In genomic region chr11:34000416-34000815, GRCm38 (mm10) we compare ENCODE assay signal across 27 mouse cellular contexts. TPM values are rescaled to one million over a fixed set of nuclear protein-coding genes. Genes with fewer than 3 reads are reported as not detected.
DNase-seq lines count a peak whose midpoint lies in the region; ATAC-seq and TF ChIP-seq lines count a peak whose summit lies in the region.
"Had no signal": no experiment of that assay in that cellular context is flagged by ENCODE, and none has a peak within 500 bp of the region (broad histone marks: within the 10 kb centered on the region; RNA-seq: fewer than 3 reads in every experiment).

No protein-coding gene starts in this region.

- H3K9me3 ChIP-seq in G1E (replicated peaks): peaks cover 5% of the 10 kb centered on the region
- H3K9me3 ChIP-seq: forebrain, embryonic 10.5 days; hindbrain, embryonic 10.5 days; hindbrain, embryonic 13.5 days had no signal

- H3K4me3 ChIP-seq in G1E (ENCODE audit: low read depth, low read length): no peak overlapping the region
- H3K4me3 ChIP-seq: forebrain, embryonic 10.5 days; hindbrain, embryonic 10.5 days; hindbrain, embryonic 13.5 days had no signal

- TF ChIP-seq CTCF in G1E (IDR thresholded peaks at IDR 0.05; ENCODE audit: low read depth, low read length): no peak

- H3K4me1 ChIP-seq in G1E (ENCODE audit: insufficient read depth, low read depth, low read length): peaks cover 24% of the 10 kb centered on the region
- H3K4me1 ChIP-seq: forebrain, embryonic 10.5 days had no signal

- ATAC-seq in G1E (ENCODE audit: extremely low read depth, insufficient number of reproducible peaks, low FRiP score, poor library complexity, severe bottlenecking): peak; percentile 25; the same call in 1 of the 2 replicates
- ATAC-seq in hematopoietic stem cell, adult 5-6 weeks (replicated peaks in 1 of 2; ENCODE audit: insufficient read depth in 1 of 2, low FRiP score in 2 of 2, low TSS enrichment in 1 of 2, low read depth in 1 of 2, poor library complexity in 2 of 2, severe bottlenecking in 2 of 2): peak; percentile 22 to 48; a peak in 2 of 4 replicates
- ATAC-seq: activated CD4-positive, CD25-positive, alpha-beta regulatory T cell, adult 4 months; forebrain, embryonic 14.5 days; forebrain, postnatal 0 days; hindbrain, embryonic 16.5 days; inflammation-experienced regulatory T-cells, adult 6 months; intestine, embryonic 16.5 days had no signal

- peaks cover 16% of the 10 kb centered on the region for H3K27me3 ChIP-seq in G1E (ENCODE audit: insufficient read depth, low read length)
- H3K27me3 ChIP-seq: CH12.LX; hindbrain, embryonic 13.5 days had no signal

- peak; percentile 12 for DNase-seq in testis, postnatal 10 days (ENCODE audit: low spot score)
- no peak for DNase-seq in testis, postnatal 14 days (ENCODE audit: low spot score)
- DNase-seq in 416B (ENCODE audit: low read depth) (peak; percentile 59), G1E (ENCODE audit: low spot score) (no peak)
- DNase-seq in right cerebral cortex, postnatal 25 days: no peak
- DNase-seq in frontal cortex, postnatal 36 days (ENCODE audit: low spot score in 2 of 2): no peak
- DNase-seq in B cell, adult 2 months: no peak
- DNase-seq: adrenal gland, adult 8-10 months; adrenal gland, postnatal 25 days; cerebellum, adult 11-12 months; cerebellum, adult 8-10 months; cerebellum, postnatal 10 days; cerebellum, postnatal 36 days; forebrain, postnatal 0 days; gastrocnemius, postnatal 25 days had no signal

- no peaks in the 10 kb centered on the region for H3K36me3 ChIP-seq in G1E (replicated peaks)
- H3K36me3 ChIP-seq: forebrain, embryonic 10.5 days; hindbrain, embryonic 10.5 days; hindbrain, embryonic 13.5 days had no signal

RNA-seq across cellular contexts. Expression of gene Kcnip1, which starts 7.5 kb away (rescaled TPM):
- total RNA-seq in G1E (2014; fragmentation: Nextera tagmentation): not detected in 2 replicates
- total RNA-seq in G1E (2017): 0.06 and 0.27 TPM in 2 replicates
- not detected in 2 replicates for polyA plus RNA-seq in G1E (2012)
- not detected in 2 replicates for total RNA-seq in hematopoietic stem cell, adult 5-6 weeks (2017)
- total RNA-seq: gastrocnemius, adult 8-10 months; gastrocnemius, postnatal 25 days; heart, postnatal 25 days had no signal
- polyA plus RNA-seq: activated CD4-positive, CD25-positive, alpha-beta regulatory T cell, adult 4 months had no signal

RNA-seq across cellular contexts. Expression of gene Kcnmb1, which starts 37.6 kb away (rescaled TPM):
- total RNA-seq in G1E (2014; fragmentation: Nextera tagmentation) (not detected in 2 replicates), G1E (2017) (0.16 TPM in 1 of 2 replicates, not detected in the other)
- polyA plus RNA-seq in G1E (2012): not detected in 2 replicates
- total RNA-seq in hematopoietic stem cell, adult 5-6 weeks (2017): not detected in 2 replicates

RNA-seq across cellular contexts. Expression of gene Lcp2, which starts 46.3 kb away (rescaled TPM):
- total RNA-seq in G1E (2014; fragmentation: Nextera tagmentation): 104 and 109 TPM in 2 replicates
- 43.1 and 48.3 TPM in 2 replicates for total RNA-seq in G1E (2017)
- 44.8 and 52.2 TPM in 2 replicates for polyA plus RNA-seq in G1E (2012)
- total RNA-seq in hematopoietic stem cell, adult 5-6 weeks (2017): 57.2 and 60.3 TPM in 2 replicates

Comparison
In these comparisons a context has a peak if more than half of its experiments do, and no peak if none do; other contexts are left out.
1. DNase-seq: peak in testis, postnatal 10 days (single experiment) and 416B (single experiment); none in testis, postnatal 14 days (single experiment), G1E (single experiment), right cerebral cortex, postnatal 25 days (single experiment), frontal cortex, postnatal 36 days (0 of 2) and B cell, adult 2 months (0 of 2).